In the genomic region with DNA sequence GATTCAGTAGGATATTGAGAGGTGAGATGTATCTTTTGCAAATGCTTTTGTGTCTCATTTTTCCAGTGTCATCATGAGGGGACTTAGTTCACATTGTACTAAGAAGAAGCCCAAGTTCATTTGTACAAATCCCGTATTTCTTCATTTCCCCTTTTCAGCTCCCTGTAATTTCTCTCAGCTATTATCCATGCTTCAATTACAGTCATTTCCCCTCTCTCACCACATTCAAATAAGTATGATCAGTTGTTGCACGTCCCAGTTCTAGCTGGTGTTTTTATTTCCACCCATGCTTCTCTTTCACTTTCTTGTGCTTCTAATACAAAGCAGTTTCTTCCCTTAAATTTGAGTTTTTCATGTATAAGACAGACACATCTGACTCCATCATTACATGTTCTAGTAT, we compare ENCODE assay signal across 27 mouse cellular contexts.
"Had no signal": no experiment of that assay in that cellular context is flagged by ENCODE, and none has a peak within 500 bp of the region (broad histone marks: within the 10 kb centered on the region; RNA-seq: fewer than 3 reads in every experiment).

No protein-coding gene starts in this region.

- H3K4me2 ChIP-seq: heart, embryonic 12.5 days; hindbrain, embryonic 13.5 days; hindbrain, embryonic 15.5 days; kidney, embryonic 15.5 days; limb, embryonic 12.5 days; liver, embryonic 11.5 days; liver, embryonic 13.5 days had no signal

- H3K27ac ChIP-seq: gastrocnemius, adult 2 months; heart, embryonic 10.5 days; hindbrain, embryonic 10.5 days; hindbrain, embryonic 13.5 days; hindbrain, embryonic 15.5 days; hindbrain, postnatal 0 days; kidney, embryonic 15.5 days; kidney, postnatal 0 days; layer of hippocampus, adult 2 months; left cerebral cortex, adult 2 months; limb, embryonic 10.5 days; limb, embryonic 12.5 days; liver, embryonic 13.5 days had no signal

- H3K36me3 ChIP-seq: heart, embryonic 10.5 days; heart, embryonic 12.5 days; hindbrain, embryonic 10.5 days; hindbrain, embryonic 13.5 days; hindbrain, embryonic 15.5 days; kidney, embryonic 15.5 days; limb, embryonic 10.5 days; limb, embryonic 12.5 days; liver, embryonic 13.5 days had no signal

- H3K9me3 ChIP-seq: heart, embryonic 10.5 days; heart, embryonic 12.5 days; hindbrain, embryonic 10.5 days; hindbrain, embryonic 13.5 days; hindbrain, embryonic 15.5 days; kidney, embryonic 15.5 days; limb, embryonic 10.5 days; limb, embryonic 12.5 days; liver, embryonic 13.5 days had no signal

- H3K4me1 ChIP-seq: heart, embryonic 10.5 days; heart, embryonic 12.5 days; hindbrain, embryonic 10.5 days; hindbrain, embryonic 13.5 days; hindbrain, embryonic 15.5 days; kidney, embryonic 15.5 days; limb, embryonic 10.5 days; limb, embryonic 12.5 days; liver, embryonic 13.5 days had no signal

- ATAC-seq: hindbrain, postnatal 0 days; intestine, embryonic 16.5 days had no signal

- H3K27me3 ChIP-seq: heart, embryonic 12.5 days; hindbrain, embryonic 13.5 days; hindbrain, embryonic 15.5 days; kidney, embryonic 15.5 days; limb, embryonic 12.5 days; liver, embryonic 13.5 days had no signal

- DNase-seq: gastrocnemius, adult 2 months; gastrocnemius, postnatal 14 days; gastrocnemius, postnatal 36 days; heart, adult 18-20 months; heart, postnatal 10 days; heart, postnatal 4 days; kidney, adult 11 months; kidney, adult 2 months; kidney, adult 9 months; kidney, postnatal 14 days; kidney, postnatal 4 days; liver; liver, embryonic 13.5 days had no signal

- H3K9ac ChIP-seq: heart, embryonic 12.5 days; hindbrain, embryonic 13.5 days; hindbrain, embryonic 15.5 days; kidney, embryonic 15.5 days; limb, embryonic 12.5 days; liver, embryonic 13.5 days had no signal

- H3K4me3 ChIP-seq: gastrocnemius, adult 2 months; heart, embryonic 10.5 days; heart, embryonic 12.5 days; hindbrain, embryonic 10.5 days; hindbrain, embryonic 13.5 days; hindbrain, embryonic 15.5 days; kidney, embryonic 15.5 days; layer of hippocampus, adult 2 months; left cerebral cortex, adult 2 months; limb, embryonic 10.5 days; limb, embryonic 12.5 days; liver, embryonic 13.5 days had no signal
